Mouse (Mus musculus) liver, embryonic 14.5 days (tissue): ENCODE measurements at regions not wholly inside any gene's neighbourhood (a gene's known extent, or its start where the extent isn't known, plus 50 kb on each side); places are given as distances from the start of the nearest gene placed in this dataset.

ENCODE experiments used
- CTCF ChIP-seq: IDR thresholded peaks from 2 replicates; pipeline ENCODE4 v1.5.1; 2016; ENCODE audit warnings: antibody characterized with exemption, low read depth, control low read depth
- EP300 ChIP-seq: IDR thresholded peaks from 2 replicates; pipeline ENCODE4 v1.6.1; 2016; ENCODE audit warnings: antibody characterized with exemption, low read depth

DNA sequence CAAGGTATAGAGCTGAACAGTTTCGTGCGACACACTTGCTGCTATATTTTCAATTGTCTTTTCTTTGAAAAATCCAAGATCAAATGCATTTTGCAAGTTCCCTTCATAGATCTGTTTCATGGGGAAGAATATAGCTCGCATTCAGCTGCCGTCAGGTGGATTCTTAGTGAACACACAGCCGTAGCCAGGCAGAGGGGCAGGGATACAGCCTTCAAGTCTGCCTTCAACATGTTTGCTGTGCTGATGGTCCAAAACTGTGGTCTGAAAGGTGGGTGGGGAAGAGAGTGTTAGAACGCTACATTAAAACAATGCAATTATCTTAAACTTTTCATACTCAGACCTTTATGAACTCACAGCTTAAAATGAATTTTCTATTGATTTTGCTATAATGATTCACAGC lies 88.2 kb upstream of the Olfr275 start:
- TF ChIP-seq CTCF = no peak
- TF ChIP-seq EP300 = no peak
